Mouse (Mus musculus) limb, embryonic 15.5 days (tissue): ENCODE data around the gene Cacng7. TPM values are rescaled to one million over a fixed set of nuclear protein-coding genes. Genes with fewer than 3 reads are reported as not detected.

Source experiments
- ATAC-seq: fragments of 200-750 bp; cut with Nextera tagmentation; 2 replicates; pipeline ENCODE4 v1.8.0; 2017; ENCODE audit warnings: low read depth, moderate TSS enrichment; ENCODE audit not compliant: insufficient number of reproducible peaks, low FRiP score, low TSS enrichment
- H3K27ac ChIP-seq: fragments of 300-500 bp; sonication (generic); 2 replicates; pipeline ENCODE4 v1.5.1; 2015; ENCODE audit warnings: moderate library complexity, mild to moderate bottlenecking, inconsistent platforms
- H3K27me3 ChIP-seq: fragments of 300-500 bp; sonication (generic); 2 replicates; pipeline ENCODE4 v1.6.1; 2015; ENCODE audit warnings: inconsistent platforms
- H3K36me3 ChIP-seq: fragments of 300-500 bp; sonication (generic); 2 replicates; pipeline ENCODE4 v1.6.1; 2015; ENCODE audit warnings: inconsistent platforms
- H3K4me1 ChIP-seq: fragments of 300-500 bp; sonication (generic); 2 replicates; pipeline ENCODE4 v1.6.1; 2015; ENCODE audit warnings: inconsistent platforms
- H3K4me2 ChIP-seq: fragments of 300-500 bp; sonication (generic); 2 replicates; pipeline ENCODE4 v1.6.1; 2015; ENCODE audit warnings: mild to moderate bottlenecking, inconsistent platforms
- H3K4me3 ChIP-seq: fragments of 300-500 bp; sonication (generic); 2 replicates; pipeline ENCODE4 v1.5.1; 2015; ENCODE audit warnings: mild to moderate bottlenecking, inconsistent platforms
- H3K9ac ChIP-seq: fragments of 300-500 bp; sonication (generic); 2 replicates; pipeline ENCODE4 v1.6.1; 2015; ENCODE audit warnings: inconsistent platforms
- H3K9me3 ChIP-seq: fragments of 300-500 bp; sonication (generic); 2 replicates; pipeline ENCODE4 v1.6.1; 2016; ENCODE audit warnings: inconsistent platforms
- WGBS: fragments of 180-500 bp; shearing (Covaris S2); methylation state at CpG from one replicate; pipeline ENCODE4 v1.1.7; 2015; 5-methylcytosine and 5-hydroxymethylcytosine counted together
- polyA plus RNA-seq: library from polyadenylated mRNA; unstranded; fragments of >200 nt; fragmentation: Nextera tagmentation; extraction: Ambion mirVana; gene quantifications from 2 replicates; pipeline ENCODE4 v1.2.1, GENCODE M21; 2015

The Cacng7 gene
- polyA plus RNA-seq, 1 experiment from 2014 or later: 2.6 TPM

GRCm38 (mm10) chr7:3382123-3382522 is 49.4 kb downstream of the Cacng7 start:
- Histone ChIP-seq H3K27me3 (no peaks in the 10 kb centered on the region), H3K27ac (no peak overlapping the region), H3K4me2 (no peak overlapping the region), H3K9me3 (no peaks in the 10 kb centered on the region), H3K4me3 (no peak overlapping the region), H3K4me1 (no peaks in the 10 kb centered on the region), H3K9ac (no peak overlapping the region), H3K36me3 (no peaks in the 10 kb centered on the region)
- 80% methylated on average over 9 of the region's 9 CpGs for WGBS
- no peak for ATAC-seq

GRCm38 (mm10) chr7:3384807-3385319 is 52.1 kb downstream of the Cacng7 start:
- Histone ChIP-seq H3K9ac (no peak overlapping the region), H3K4me3 (no peak overlapping the region), H3K4me1 (0 out of 2 replicates have a peak, but pooled peaks cover 5% of the 10 kb centered on the region), H3K27me3 (no peaks in the 10 kb centered on the region), H3K36me3 (no peaks in the 10 kb centered on the region), H3K4me2 (no peak overlapping the region), H3K27ac (no peak overlapping the region), H3K9me3 (no peaks in the 10 kb centered on the region)
- ATAC-seq: no peak
- 93% methylated on average over 5 of the region's 5 CpGs for WGBS

GRCm38 (mm10) chr7:3386036-3386730 is 53.4 kb downstream of the Cacng7 start:
- Histone ChIP-seq H3K9ac (no peak overlapping the region), H3K4me1 (peaks cover 9% of the 10 kb centered on the region; the same call in 1 of the 2 replicates), H3K27ac (no peak overlapping the region), H3K27me3 (no peaks in the 10 kb centered on the region), H3K9me3 (no peaks in the 10 kb centered on the region), H3K36me3 (no peaks in the 10 kb centered on the region), H3K4me2 (no peak overlapping the region), H3K4me3 (no peak overlapping the region)
- no peak for ATAC-seq
- WGBS: 72% methylated on average over 6 of the region's 6 CpGs

GRCm38 (mm10) chr7:3387761-3388160 is 55.0 kb downstream of the Cacng7 start:
- no peak overlapping the region for H3K9ac ChIP-seq
- no peaks in the 10 kb centered on the region for H3K9me3 ChIP-seq
- no peak for ATAC-seq
- no peaks in the 10 kb centered on the region for H3K27me3 ChIP-seq
- H3K4me3 ChIP-seq: no peak overlapping the region
- H3K4me2 ChIP-seq: no peak overlapping the region
- 93% methylated on average over 18 of the region's 18 CpGs for WGBS
- H3K27ac ChIP-seq: no peak overlapping the region
- H3K4me1 ChIP-seq: peaks cover 18% of the 10 kb centered on the region
- no peaks in the 10 kb centered on the region for H3K36me3 ChIP-seq

GRCm38 (mm10) chr7:3388885-3389284 is 56.1 kb downstream of the Cacng7 start:
- H3K9ac ChIP-seq: no peak overlapping the region
- H3K36me3 ChIP-seq: no peaks in the 10 kb centered on the region
- H3K27ac ChIP-seq: no peak overlapping the region
- no peaks in the 10 kb centered on the region for H3K27me3 ChIP-seq
- H3K4me1 ChIP-seq: peaks cover 18% of the 10 kb centered on the region
- no peaks in the 10 kb centered on the region for H3K9me3 ChIP-seq
- ATAC-seq: no peak
- H3K4me2 ChIP-seq: no peak overlapping the region
- 47% methylated on average over 6 of the region's 6 CpGs for WGBS
- no peak overlapping the region for H3K4me3 ChIP-seq

- ATAC-seq: no peak
- Histone ChIP-seq H3K27ac (no peak overlapping the region), H3K36me3 (peaks cover 3% of the 10 kb centered on the region; the same call in 1 of the 2 replicates), H3K9me3 (no peaks in the 10 kb centered on the region), H3K9ac (no peak overlapping the region), H3K4me2 (peak overlapping the region; percentile 63), H3K4me1 (peaks cover 18% of the 10 kb centered on the region), H3K27me3 (no peaks in the 10 kb centered on the region), H3K4me3 (peak overlapping the region; percentile 35)
- WGBS: 2% methylated on average over 16 of the region's 17 CpGs
These were observed 57.0 kb downstream of the Cacng7 start for GRCm38 (mm10) chr7:3389444-3390412.

GRCm38 (mm10) chr7:3390413-3391080 is 57.8 kb downstream of the Cacng7 start, which contains the start of gene Cacng8:
TSS of gene Cacng8 (plus strand) at chr7:3390683.
- Histone ChIP-seq H3K9ac (no peak within 1 kb of the TSS), H3K4me3 (peak within 1 kb of the TSS; percentile 35), H3K9me3 (no peaks in the 10 kb centered on the region), H3K27ac (no peak within 1 kb of the TSS), H3K4me1 (peaks cover 18% of the 10 kb centered on the region), H3K27me3 (no peaks in the 10 kb centered on the region), H3K36me3 (peaks cover 3% of the 10 kb centered on the region; the same call in 1 of the 2 replicates), H3K4me2 (peak within 1 kb of the TSS; percentile 63)
- under 1% methylated on average over 7 of the region's 7 CpGs for WGBS
- ATAC-seq: no peak

GRCm38 (mm10) chr7:3391081-3391451 is 58.3 kb downstream of the Cacng7 start:
- Histone ChIP-seq H3K4me3 (peak overlapping the region; percentile 35), H3K27me3 (no peaks in the 10 kb centered on the region), H3K36me3 (peaks cover 3% of the 10 kb centered on the region; the same call in 1 of the 2 replicates), H3K4me2 (peak overlapping the region; percentile 63), H3K27ac (no peak overlapping the region), H3K9me3 (no peaks in the 10 kb centered on the region), H3K4me1 (peaks cover 18% of the 10 kb centered on the region), H3K9ac (no peak overlapping the region)
- WGBS: 3% methylated on average over 12 of the region's 12 CpGs
- ATAC-seq: no peak

- Histone ChIP-seq H3K4me1 (peaks cover 18% of the 10 kb centered on the region), H3K27ac (no peak overlapping the region), H3K4me2 (peak overlapping the region; percentile 63; the same call in 1 of the 2 replicates), H3K9ac (no peak overlapping the region), H3K9me3 (no peaks in the 10 kb centered on the region), H3K4me3 (no peak overlapping the region), H3K36me3 (peaks cover 3% of the 10 kb centered on the region; the same call in 1 of the 2 replicates), H3K27me3 (no peaks in the 10 kb centered on the region)
- 16% methylated on average over 4 of the region's 4 CpGs for WGBS
- ATAC-seq: no peak
These were observed 59.1 kb downstream of the Cacng7 start for GRCm38 (mm10) chr7:3391809-3392208.

GRCm38 (mm10) chr7:3397355-3397754 is 64.6 kb downstream of the Cacng7 start:
- Histone ChIP-seq H3K27me3 (no peaks in the 10 kb centered on the region), H3K4me2 (no peak overlapping the region), H3K9me3 (no peaks in the 10 kb centered on the region), H3K4me1 (no peaks in the 10 kb centered on the region), H3K36me3 (peaks cover 3% of the 10 kb centered on the region; the same call in 1 of the 2 replicates), H3K4me3 (no peak overlapping the region), H3K27ac (no peak overlapping the region), H3K9ac (no peak overlapping the region)
- ATAC-seq: no peak
- 63% methylated on average over 10 of the region's 10 CpGs for WGBS

GRCm38 (mm10) chr7:3397797-3398196 is 65.0 kb downstream of the Cacng7 start:
- Histone ChIP-seq H3K4me1 (no peaks in the 10 kb centered on the region), H3K27me3 (no peaks in the 10 kb centered on the region), H3K27ac (no peak overlapping the region), H3K9me3 (no peaks in the 10 kb centered on the region), H3K4me2 (no peak overlapping the region), H3K4me3 (no peak overlapping the region), H3K36me3 (peaks cover 3% of the 10 kb centered on the region; the same call in 1 of the 2 replicates), H3K9ac (no peak overlapping the region)
- ATAC-seq: no peak
- WGBS: 39% methylated on average over 7 of the region's 7 CpGs
